20 mouse cellular contexts compared by ENCODE assay signal in genomic region chr8:87685392-87685791, GRCm38 (mm10).
DNase-seq lines count a peak whose midpoint lies in the region; ATAC-seq and TF ChIP-seq lines count a peak whose summit lies in the region.
"Had no signal": no experiment of that assay in that cellular context is flagged by ENCODE, and none has a peak within 500 bp of the region (broad histone marks: within the 10 kb centered on the region; RNA-seq: fewer than 3 reads in every experiment).

No protein-coding gene starts in this region.

- peaks cover 50% of the 10 kb centered on the region for H3K4me1 ChIP-seq in forebrain, embryonic 14.5 days (ENCODE audit: control insufficient read depth, insufficient read depth, low read length)
- H3K4me1 ChIP-seq in forebrain, embryonic 11.5 days (replicated peaks; ENCODE audit: control insufficient read depth, insufficient read depth, low read length): peaks cover 17% of the 10 kb centered on the region
- peaks cover 26% of the 10 kb centered on the region for H3K4me1 ChIP-seq in hindbrain, embryonic 11.5 days (replicated peaks; ENCODE audit: control insufficient read depth, insufficient read depth, low read length)
- H3K4me1 ChIP-seq in hindbrain, embryonic 16.5 days (ENCODE audit: control insufficient read depth, insufficient read depth, low read depth, low read length): peaks cover 49% of the 10 kb centered on the region
- peaks cover 21% of the 10 kb centered on the region for H3K4me1 ChIP-seq in midbrain, postnatal 0 days (ENCODE audit: insufficient read depth, low read length)
- no peaks in the 10 kb centered on the region for H3K4me1 ChIP-seq in kidney, adult 2 months (ENCODE audit: control insufficient read depth, insufficient read depth, low read length)
- H3K4me1 ChIP-seq: liver, embryonic 12.5 days had no signal

- H3K4me3 ChIP-seq in forebrain, embryonic 14.5 days (ENCODE audit: low read depth, low read length): no peak overlapping the region
- no peak overlapping the region for H3K4me3 ChIP-seq in forebrain, embryonic 11.5 days (ENCODE audit: low read depth, low read length)
- no peak overlapping the region for H3K4me3 ChIP-seq in hindbrain, embryonic 11.5 days (ENCODE audit: low read depth, low read length)
- H3K4me3 ChIP-seq in hindbrain, embryonic 16.5 days (ENCODE audit: low read length): no peak overlapping the region
- H3K4me3 ChIP-seq in midbrain, postnatal 0 days (ENCODE audit: low read depth, low read length): no peak overlapping the region
- H3K4me3 ChIP-seq in kidney, adult 2 months (ENCODE audit: insufficient read depth, low read depth, low read length): no peak overlapping the region
- H3K4me3 ChIP-seq: embryonic facial prominence, embryonic 13.5 days; heart, adult 2 months; kidney, embryonic 15.5 days; limb, embryonic 12.5 days; liver, embryonic 12.5 days; neural tube, embryonic 12.5 days had no signal

- ATAC-seq in forebrain, embryonic 14.5 days: no peak
- ATAC-seq in forebrain, embryonic 11.5 days (replicated peaks; ENCODE audit: low FRiP score): no peak
- ATAC-seq in hindbrain, embryonic 11.5 days (ENCODE audit: low FRiP score): no peak
- no peak for ATAC-seq in hindbrain, embryonic 16.5 days
- peak; percentile 21; the same call in 1 of the 2 replicates for ATAC-seq in midbrain, postnatal 0 days (ENCODE audit: low FRiP score)
- ATAC-seq: intestine, embryonic 16.5 days; liver, embryonic 12.5 days had no signal

- no peak for DNase-seq in forebrain, embryonic 14.5 days (ENCODE audit: low spot score)
- DNase-seq in forebrain, embryonic 11.5 days (ENCODE audit: low spot score): no peak
- peak; percentile 30 for DNase-seq in hindbrain, embryonic 11.5 days (ENCODE audit: low spot score)
- DNase-seq in midbrain, postnatal 0 days (ENCODE audit: low spot score): no peak
- no peak for DNase-seq in urinary bladder, adult 18-20 months (ENCODE audit: low spot score in 2 of 2)
- DNase-seq in kidney, adult 2 months: no peak
- DNase-seq: B cell, adult 2 months; heart, adult 2 months; heart, postnatal 36 days; lung, adult 2 months; lung, postnatal 4 days; right cerebral cortex, postnatal 25 days; thymus, postnatal 36 days had no signal

- H3K9ac ChIP-seq in forebrain, embryonic 14.5 days (ENCODE audit: low read length): no peak overlapping the region
- H3K9ac ChIP-seq in forebrain, embryonic 11.5 days (ENCODE audit: low read length): no peak overlapping the region
- no peak overlapping the region for H3K9ac ChIP-seq in hindbrain, embryonic 11.5 days (ENCODE audit: low read depth, low read length)
- H3K9ac ChIP-seq in hindbrain, embryonic 16.5 days (ENCODE audit: low read depth, low read length): 0 out of 2 replicates have a peak overlapping the region, but pooled peaks have one; percentile 4
- no peak overlapping the region for H3K9ac ChIP-seq in midbrain, postnatal 0 days (replicated peaks; ENCODE audit: low read length, poor library complexity, severe bottlenecking)
- H3K9ac ChIP-seq: embryonic facial prominence, embryonic 13.5 days; kidney, embryonic 15.5 days; limb, embryonic 12.5 days; liver, embryonic 12.5 days; neural tube, embryonic 12.5 days had no signal

- TF ChIP-seq POLR2A in kidney, adult 2 months (IDR thresholded peaks at IDR 0.05; ENCODE audit: low read depth, low read length): no peak

- H3K9me3 ChIP-seq in forebrain, embryonic 14.5 days (replicated peaks; ENCODE audit: control insufficient read depth, low read length): no peaks in the 10 kb centered on the region
- H3K9me3 ChIP-seq in forebrain, embryonic 11.5 days (ENCODE audit: control insufficient read depth, low read length): no peaks in the 10 kb centered on the region
- H3K9me3 ChIP-seq in hindbrain, embryonic 11.5 days (ENCODE audit: control insufficient read depth, low read length): no peaks in the 10 kb centered on the region
- H3K9me3 ChIP-seq in hindbrain, embryonic 16.5 days (ENCODE audit: control insufficient read depth, low read length): no peaks in the 10 kb centered on the region
- H3K9me3 ChIP-seq in midbrain, postnatal 0 days (ENCODE audit: low read length): no peaks in the 10 kb centered on the region
- H3K9me3 ChIP-seq: embryonic facial prominence, embryonic 13.5 days; kidney, embryonic 15.5 days; limb, embryonic 12.5 days; liver, embryonic 12.5 days; neural tube, embryonic 12.5 days had no signal

- 0 out of 2 replicates have a peak, but pooled peaks cover 3% of the 10 kb centered on the region for H3K36me3 ChIP-seq in forebrain, embryonic 14.5 days (ENCODE audit: control insufficient read depth, insufficient read depth, low read length)
- H3K36me3 ChIP-seq in forebrain, embryonic 11.5 days (ENCODE audit: control insufficient read depth, insufficient read depth, low read length): no peaks in the 10 kb centered on the region; the same call in 1 of the 2 replicates
- H3K36me3 ChIP-seq in hindbrain, embryonic 11.5 days (ENCODE audit: control insufficient read depth, insufficient read depth, low read length): 0 out of 2 replicates have a peak, but pooled peaks cover 6% of the 10 kb centered on the region
- no peaks in the 10 kb centered on the region for H3K36me3 ChIP-seq in hindbrain, embryonic 16.5 days (ENCODE audit: control insufficient read depth, insufficient read depth, low read length)
- peaks cover 3% of the 10 kb centered on the region; the same call in 1 of the 2 replicates for H3K36me3 ChIP-seq in midbrain, postnatal 0 days (ENCODE audit: insufficient read depth, low read length)
- H3K36me3 ChIP-seq in kidney, adult 2 months (ENCODE audit: control insufficient read depth, insufficient read depth, low read length): no peaks in the 10 kb centered on the region
- H3K36me3 ChIP-seq: liver, embryonic 12.5 days had no signal

- WGBS in forebrain, embryonic 14.5 days: 31% methylated on average over 8 of the region's 8 CpGs
- WGBS in forebrain, embryonic 11.5 days: 41% methylated on average over 8 of the region's 8 CpGs
- 27% methylated on average over 8 of the region's 8 CpGs for WGBS in hindbrain, embryonic 11.5 days
- 19% methylated on average over 8 of the region's 8 CpGs for WGBS in hindbrain, embryonic 16.5 days
- 22% methylated on average over 8 of the region's 8 CpGs for WGBS in midbrain, postnatal 0 days
- WGBS in kidney, adult 2 months: 65% methylated on average over 8 of the region's 8 CpGs

- no peak overlapping the region for H3K4me2 ChIP-seq in forebrain, embryonic 14.5 days (ENCODE audit: low read length)
- no peak overlapping the region for H3K4me2 ChIP-seq in forebrain, embryonic 11.5 days (ENCODE audit: low read depth, low read length, severe bottlenecking)
- no peak overlapping the region for H3K4me2 ChIP-seq in hindbrain, embryonic 11.5 days (replicated peaks; ENCODE audit: low read depth, low read length)
- no peak overlapping the region for H3K4me2 ChIP-seq in hindbrain, embryonic 16.5 days (ENCODE audit: low read length)
- H3K4me2 ChIP-seq in midbrain, postnatal 0 days (ENCODE audit: low read depth, low read length, poor library complexity, severe bottlenecking): no peak overlapping the region
- H3K4me2 ChIP-seq: embryonic facial prominence, embryonic 13.5 days; kidney, embryonic 15.5 days; limb, embryonic 12.5 days; liver, embryonic 12.5 days; neural tube, embryonic 12.5 days had no signal

- TF ChIP-seq CTCF in midbrain, postnatal 0 days (IDR thresholded peaks at IDR 0.05): no peak
- TF ChIP-seq CTCF in kidney, adult 2 months (conservative IDR thresholded peaks at IDR 0.05; ENCODE audit: insufficient read depth, insufficient read length, low read depth, low read length): no peak

- peak overlapping the region; percentile 55; the same call in 1 of the 2 replicates for H3K27ac ChIP-seq in forebrain, embryonic 14.5 days (ENCODE audit: low read depth, low read length)
- no peak overlapping the region for H3K27ac ChIP-seq in forebrain, embryonic 11.5 days (ENCODE audit: low read depth, low read length)
- H3K27ac ChIP-seq in hindbrain, embryonic 11.5 days (ENCODE audit: low read depth, low read length): peak overlapping the region; percentile 20; the same call in 1 of the 2 replicates
- H3K27ac ChIP-seq in hindbrain, embryonic 16.5 days (ENCODE audit: low read depth, low read length): peak overlapping the region; percentile 33; the same call in 1 of the 2 replicates
- H3K27ac ChIP-seq in midbrain, postnatal 0 days (ENCODE audit: low read depth, low read length): peak overlapping the region; percentile 18; the same call in 1 of the 2 replicates
- no peak overlapping the region for H3K27ac ChIP-seq in kidney, adult 2 months (ENCODE audit: insufficient read depth, low read depth, low read length)
- H3K27ac ChIP-seq: embryonic facial prominence, embryonic 13.5 days; heart, adult 2 months; kidney, embryonic 15.5 days; limb, embryonic 12.5 days; liver, embryonic 12.5 days; neural tube, embryonic 12.5 days had no signal

- H3K27me3 ChIP-seq in forebrain, embryonic 14.5 days (replicated peaks; ENCODE audit: control insufficient read depth, insufficient read depth, low read length): no peaks in the 10 kb centered on the region
- H3K27me3 ChIP-seq in forebrain, embryonic 11.5 days (ENCODE audit: control insufficient read depth, insufficient read depth, low read length): no peaks in the 10 kb centered on the region
- H3K27me3 ChIP-seq in hindbrain, embryonic 11.5 days (ENCODE audit: control insufficient read depth, insufficient read depth, low read length): no peaks in the 10 kb centered on the region
- H3K27me3 ChIP-seq in hindbrain, embryonic 16.5 days (replicated peaks; ENCODE audit: control insufficient read depth, insufficient read depth, low read length): no peaks in the 10 kb centered on the region
- no peaks in the 10 kb centered on the region for H3K27me3 ChIP-seq in midbrain, postnatal 0 days (ENCODE audit: insufficient read depth, low read length)
- no peaks in the 10 kb centered on the region for H3K27me3 ChIP-seq in kidney, adult 2 months (replicated peaks; ENCODE audit: control insufficient read depth, insufficient read depth, low read length)
- H3K27me3 ChIP-seq: embryonic facial prominence, embryonic 13.5 days; kidney, embryonic 15.5 days; limb, embryonic 12.5 days; liver, embryonic 12.5 days; neural tube, embryonic 12.5 days had no signal

Comparison
In these comparisons a context has a peak if more than half of its experiments do, and no peak if none do; other contexts are left out.
1. H3K27ac ChIP-seq: peak in forebrain, embryonic 14.5 days (single experiment), hindbrain, embryonic 11.5 days (single experiment), hindbrain, embryonic 16.5 days (single experiment) and midbrain, postnatal 0 days (single experiment); none in forebrain, embryonic 11.5 days (single experiment) and kidney, adult 2 months (single experiment).